Mouse (Mus musculus): ENCODE results near the gene Olfr560. TPM values are rescaled to one million over a fixed set of nuclear protein-coding genes. Genes with fewer than 3 reads are reported as not detected.

Olfr560 gene
- polyA plus RNA-seq, 1 experiment: not detected

Other genes starting within 250 kb of the Olfr560 start
- not detected in 2 replicates for gene Olfr547, start 224.6 kb downstream of the Olfr560 start, polyA plus RNA-seq (2011; ENCODE audit: insufficient read depth, insufficient read length, low replicate concordance, missing spikeins)
- gene Olfr548-ps1, start 218.5 kb downstream of the Olfr560 start, polyA plus RNA-seq (2011; ENCODE audit: insufficient read depth, insufficient read length, low replicate concordance, missing spikeins): not detected in 2 replicates
- not detected in 2 replicates for gene Olfr549, start 209.5 kb downstream of the Olfr560 start, polyA plus RNA-seq (2011; ENCODE audit: insufficient read depth, insufficient read length, low replicate concordance, missing spikeins)
- gene Trim21, start 193.9 kb downstream of the Olfr560 start, polyA plus RNA-seq (2011; ENCODE audit: insufficient read depth, insufficient read length, low replicate concordance, missing spikeins): 9.0 and 11.8 TPM in 2 replicates
- gene Olfr550, start 187.9 kb downstream of the Olfr560 start, polyA plus RNA-seq (2011; ENCODE audit: insufficient read depth, insufficient read length, low replicate concordance, missing spikeins): not detected in 2 replicates
- not detected in 2 replicates for gene Olfr551, start 167.5 kb downstream of the Olfr560 start, polyA plus RNA-seq (2011; ENCODE audit: insufficient read depth, insufficient read length, low replicate concordance, missing spikeins)
- not detected in 2 replicates for gene Olfr552, start 161.6 kb downstream of the Olfr560 start, polyA plus RNA-seq (2011; ENCODE audit: insufficient read depth, insufficient read length, low replicate concordance, missing spikeins)
- gene Olfr553, start 141.1 kb downstream of the Olfr560 start, polyA plus RNA-seq (2011; ENCODE audit: insufficient read depth, insufficient read length, low replicate concordance, missing spikeins): not detected in 2 replicates
- 0.90 TPM in 1 of 2 replicates, not detected in the other for gene Olfr554, start 120.9 kb downstream of the Olfr560 start, polyA plus RNA-seq (2011; ENCODE audit: insufficient read depth, insufficient read length, low replicate concordance, missing spikeins)
- not detected in 2 replicates for gene Olfr555, start 100.5 kb downstream of the Olfr560 start, polyA plus RNA-seq (2011; ENCODE audit: insufficient read depth, insufficient read length, low replicate concordance, missing spikeins)
- gene Olfr556, start 94.5 kb downstream of the Olfr560 start, polyA plus RNA-seq (2011; ENCODE audit: insufficient read depth, insufficient read length, low replicate concordance, missing spikeins): not detected in 2 replicates
- 2.1 and 3.7 TPM in 2 replicates for gene Trim68, start 72.0 kb downstream of the Olfr560 start, polyA plus RNA-seq (2011; ENCODE audit: insufficient read depth, insufficient read length, low replicate concordance, missing spikeins)
- gene Olfr557, start 63.5 kb downstream of the Olfr560 start, polyA plus RNA-seq (2011; ENCODE audit: insufficient read depth, insufficient read length, low replicate concordance, missing spikeins): not detected in 2 replicates
- gene Olfr558, start 57.2 kb downstream of the Olfr560 start, polyA plus RNA-seq (2011; ENCODE audit: insufficient read depth, insufficient read length, low replicate concordance, missing spikeins): not detected in 2 replicates
- gene Olfr33, start 40.3 kb downstream of the Olfr560 start, polyA plus RNA-seq (2011; ENCODE audit: insufficient read depth, insufficient read length, low replicate concordance, missing spikeins): not detected in 2 replicates
- not detected in 2 replicates for gene Olfr559, start 31.9 kb downstream of the Olfr560 start, polyA plus RNA-seq (2011; ENCODE audit: insufficient read depth, insufficient read length, low replicate concordance, missing spikeins)
- 0.29 TPM in 1 of 2 replicates, not detected in the other for gene Olfr78, start 105 bp upstream of the Olfr560 start, polyA plus RNA-seq (2011; ENCODE audit: insufficient read depth, insufficient read length, low replicate concordance, missing spikeins)
- not detected in 2 replicates for gene Olfr561, start 11.9 kb upstream of the Olfr560 start, polyA plus RNA-seq (2011; ENCODE audit: insufficient read depth, insufficient read length, low replicate concordance, missing spikeins)
- gene Olfr564, start 44.1 kb upstream of the Olfr560 start, polyA plus RNA-seq (2011; ENCODE audit: insufficient read depth, insufficient read length, low replicate concordance, missing spikeins): not detected in 2 replicates
- not detected in 2 replicates for gene Olfr566, start 99.4 kb upstream of the Olfr560 start, polyA plus RNA-seq (2011; ENCODE audit: insufficient read depth, insufficient read length, low replicate concordance, missing spikeins)
- gene Olfr568, start 117.8 kb upstream of the Olfr560 start, polyA plus RNA-seq (2011; ENCODE audit: insufficient read depth, insufficient read length, low replicate concordance, missing spikeins): not detected in 2 replicates
- not detected in 2 replicates for gene Olfr569, start 131.5 kb upstream of the Olfr560 start, polyA plus RNA-seq (2011; ENCODE audit: insufficient read depth, insufficient read length, low replicate concordance, missing spikeins)
- not detected in 2 replicates for gene Olfr570, start 135.2 kb upstream of the Olfr560 start, polyA plus RNA-seq (2011; ENCODE audit: insufficient read depth, insufficient read length, low replicate concordance, missing spikeins)
- 0.90 and 1.1 TPM in 2 replicates for gene Olfr571, start 158.2 kb upstream of the Olfr560 start, polyA plus RNA-seq (2011; ENCODE audit: insufficient read depth, insufficient read length, low replicate concordance, missing spikeins)
- not detected in 2 replicates for gene Olfr572, start 165.0 kb upstream of the Olfr560 start, polyA plus RNA-seq (2011; ENCODE audit: insufficient read depth, insufficient read length, low replicate concordance, missing spikeins)
- gene Olfr573-ps1, start 183.2 kb upstream of the Olfr560 start, polyA plus RNA-seq (2011; ENCODE audit: insufficient read depth, insufficient read length, low replicate concordance, missing spikeins): not detected in 2 replicates
- gene Olfr574, start 189.1 kb upstream of the Olfr560 start, polyA plus RNA-seq (2011; ENCODE audit: insufficient read depth, insufficient read length, low replicate concordance, missing spikeins): not detected in 2 replicates
- gene Olfr575, start 199.4 kb upstream of the Olfr560 start, polyA plus RNA-seq (2011; ENCODE audit: insufficient read depth, insufficient read length, low replicate concordance, missing spikeins): not detected in 2 replicates
- gene Olfr576, start 203.3 kb upstream of the Olfr560 start, polyA plus RNA-seq (2011; ENCODE audit: insufficient read depth, insufficient read length, low replicate concordance, missing spikeins): not detected in 2 replicates
- gene Olfr577, start 216.6 kb upstream of the Olfr560 start, polyA plus RNA-seq (2011; ENCODE audit: insufficient read depth, insufficient read length, low replicate concordance, missing spikeins): not detected in 2 replicates
- not detected in 2 replicates for gene Olfr578, start 230.0 kb upstream of the Olfr560 start, polyA plus RNA-seq (2011; ENCODE audit: insufficient read depth, insufficient read length, low replicate concordance, missing spikeins)

Data from bone marrow, adult 2 months (tissue).